Mouse (Mus musculus): Measurements from ENCODE around the gene Gnaq. TPM values are rescaled to one million over a fixed set of nuclear protein-coding genes. Genes with fewer than 3 reads are reported as not detected.
A peak's percentile ranks its signal among the peaks of the same experiment; 100 is the strongest.
"Not testable (repeated sequence)": the region's sequence is repeated elsewhere in the genome, so short reads cannot be mapped to it uniquely, and the experiment has no call there.

Gene Gnaq
- polyA plus RNA-seq, 1 experiment from 2014 or later = 7.0 TPM

DNA sequence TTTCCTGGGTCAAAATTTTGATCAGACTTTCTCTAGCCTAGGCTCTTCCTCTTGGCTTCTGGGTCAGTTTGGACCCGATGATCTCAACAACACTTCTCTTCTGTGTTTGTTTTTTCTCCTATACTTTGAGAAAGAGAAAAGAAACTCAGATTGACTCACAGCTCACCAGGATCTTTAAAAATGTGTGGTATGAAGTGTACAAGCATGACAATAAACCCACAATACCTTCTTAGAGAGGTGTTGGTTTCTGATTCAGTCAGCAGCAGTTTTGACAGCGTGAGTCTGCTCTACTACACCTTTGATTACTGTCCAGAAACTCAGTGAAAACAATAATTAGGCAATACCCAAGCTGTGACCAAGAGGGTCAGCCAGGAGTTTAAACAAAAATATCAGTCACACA, 122.7 kb downstream of the Gnaq start:
- DNase-seq (ENCODE audit: low spot score) = no peak

DNA sequence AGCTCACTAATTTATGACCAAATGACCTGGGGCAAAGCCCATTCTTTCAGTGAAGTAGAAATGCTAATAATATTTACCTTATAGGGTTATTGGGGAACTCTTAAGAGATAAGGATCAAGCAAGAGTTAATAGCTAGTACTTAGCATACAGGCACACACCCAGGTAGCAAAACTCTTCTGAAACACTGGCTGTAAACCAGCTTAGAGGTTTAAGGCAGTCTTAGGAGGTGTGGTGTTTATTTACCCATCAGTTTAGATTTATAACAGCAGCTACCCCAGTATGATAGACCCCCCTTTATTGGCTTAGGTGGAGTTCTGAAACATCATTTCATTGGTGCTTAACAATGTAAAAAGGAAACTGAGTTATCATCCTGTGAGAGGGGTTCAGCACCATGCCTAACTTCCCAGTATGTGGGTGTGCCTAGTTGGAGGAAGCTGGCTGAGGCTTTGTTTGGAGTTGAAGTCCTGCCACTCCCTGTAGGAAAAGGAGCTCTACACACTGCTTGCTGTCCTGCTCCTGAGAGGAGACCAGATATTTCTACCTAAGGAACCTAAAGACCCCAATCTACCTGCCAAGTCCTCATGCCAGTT, 126.2 kb downstream of the Gnaq start:
- no peak for DNase-seq (ENCODE audit: low spot score)

DNA sequence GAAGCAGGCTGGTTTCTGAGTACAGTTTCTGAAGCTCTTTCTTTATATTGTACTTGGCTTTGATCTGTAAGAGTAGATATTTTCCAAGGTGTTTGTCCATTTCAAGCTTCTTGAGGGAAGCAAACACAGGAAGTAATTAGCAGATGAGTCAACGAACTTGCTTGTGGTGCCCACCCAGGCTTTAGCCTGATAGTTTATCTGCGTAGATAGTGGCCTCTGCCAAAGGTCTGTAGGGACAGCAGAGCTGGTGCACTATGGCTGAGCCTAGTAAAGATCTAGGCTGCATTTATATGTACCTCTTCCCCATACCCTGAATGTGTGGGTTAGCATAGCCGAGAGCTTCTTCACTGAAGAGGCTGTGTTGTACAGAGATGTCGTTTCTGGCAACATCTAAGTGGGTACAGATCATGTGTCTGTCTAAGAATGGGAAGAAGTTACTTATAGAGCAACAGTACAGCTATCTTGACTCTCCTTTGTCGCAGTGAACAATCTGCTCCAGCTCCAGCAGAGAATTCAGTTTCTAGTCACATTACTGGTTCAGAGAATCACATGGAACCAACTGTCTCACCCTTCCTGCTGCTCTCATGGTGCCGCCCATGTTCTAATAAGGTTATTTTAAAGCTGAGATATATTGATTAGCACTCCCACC, 127.3 kb downstream of the Gnaq start:
- no peak for DNase-seq (ENCODE audit: low spot score)

DNA sequence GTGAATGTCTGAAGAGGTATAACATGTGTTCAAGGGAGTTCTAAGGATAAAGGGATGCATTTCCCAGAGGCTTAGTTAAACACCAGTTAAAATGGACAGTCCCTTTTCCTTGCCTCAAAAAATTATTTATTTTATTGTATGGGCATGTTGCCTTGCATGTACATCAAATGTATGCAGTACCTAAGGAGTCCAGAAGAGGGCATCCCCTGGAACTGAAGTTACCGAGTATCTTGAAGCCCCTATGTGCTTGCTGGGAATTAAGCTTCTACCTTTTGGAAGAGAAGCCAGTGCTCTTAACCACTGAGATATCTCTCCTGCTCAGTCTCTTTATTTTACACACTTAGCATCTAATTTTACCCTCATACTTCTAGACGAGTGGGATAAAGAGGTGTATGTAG, 127.8 kb downstream of the Gnaq start:
- peak; percentile 39 for DNase-seq (ENCODE audit: low spot score)

DNA sequence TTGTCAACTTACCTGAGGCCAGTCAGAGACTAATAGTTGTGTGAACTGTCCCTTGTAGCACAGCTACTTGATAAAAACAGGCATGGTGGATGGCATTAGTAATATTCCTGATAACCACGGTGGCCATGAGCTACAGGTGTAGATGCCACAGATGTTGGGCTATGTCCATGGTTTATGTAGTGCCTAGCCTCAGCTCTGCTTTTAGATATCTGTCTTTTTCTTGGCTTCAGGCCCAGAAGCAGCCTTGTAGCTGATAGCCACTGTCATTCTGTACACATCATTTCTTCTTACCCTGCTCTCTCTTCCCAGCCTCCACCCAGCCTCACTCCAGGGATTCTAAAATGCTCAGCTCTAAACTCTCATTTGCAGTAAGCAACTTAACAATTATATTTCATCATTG, 128.3 kb downstream of the Gnaq start:
- DNase-seq (ENCODE audit: low spot score) = no peak

DNA sequence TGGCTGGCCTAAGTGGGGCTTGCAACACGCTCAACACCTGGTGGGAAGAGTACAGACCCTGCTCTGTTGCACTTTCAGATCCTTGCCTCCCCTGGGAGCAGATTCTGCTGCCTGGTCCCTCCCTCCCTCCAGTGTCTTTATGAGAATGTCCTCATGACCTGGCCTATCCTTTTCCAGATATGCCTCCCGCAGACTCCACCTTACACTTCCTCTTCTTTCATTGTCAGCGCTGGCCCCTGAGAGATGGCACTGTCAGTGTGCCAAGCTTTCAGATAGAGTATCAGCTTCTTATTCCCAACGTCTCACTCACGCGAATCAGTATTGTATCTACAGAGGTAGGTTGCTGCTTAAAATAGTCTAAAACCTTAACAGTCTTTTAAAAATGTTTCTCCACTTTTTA, 129.0 kb downstream of the Gnaq start:
- DNase-seq (ENCODE audit: low spot score) = no peak

DNA sequence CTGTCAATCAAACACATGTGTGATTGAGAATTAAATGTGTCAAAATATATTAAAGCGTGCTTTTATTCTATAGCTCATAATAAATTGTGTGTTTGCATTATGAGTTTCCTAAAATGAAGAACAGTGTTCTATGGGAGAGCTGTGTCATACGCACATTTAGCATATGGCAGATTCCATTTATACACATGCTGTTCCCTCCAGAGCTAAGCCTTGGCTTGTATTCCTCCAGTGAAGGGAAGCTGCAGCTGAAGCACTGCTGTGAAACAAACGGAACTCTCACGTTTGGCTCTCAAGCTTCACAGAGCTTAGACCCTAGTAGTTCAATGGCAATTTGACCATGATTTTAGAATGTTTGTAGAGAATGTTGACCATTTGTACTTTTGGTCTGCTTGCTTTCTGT, 129.7 kb downstream of the Gnaq start:
- DNase-seq (ENCODE audit: low spot score) = no peak

DNA sequence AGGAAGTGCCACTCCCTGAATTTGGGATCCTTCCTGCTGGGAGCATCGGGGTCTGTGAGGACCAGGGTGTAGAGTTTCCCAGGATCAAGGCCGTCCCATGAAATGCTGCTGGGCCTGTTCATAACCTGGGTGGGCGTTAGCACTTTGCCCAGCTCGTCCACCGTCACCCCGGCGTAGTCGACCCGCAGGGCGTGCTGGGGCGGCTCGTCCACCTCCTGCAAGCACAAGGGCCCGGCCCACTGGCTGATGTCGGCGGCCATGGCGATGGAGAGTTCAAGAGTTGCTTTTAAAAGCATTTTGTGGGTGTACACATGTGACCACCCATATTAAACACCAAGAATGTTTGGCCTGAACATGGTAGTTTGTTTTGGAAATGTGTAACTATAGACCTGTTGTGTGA, 134.7 kb downstream of the Gnaq start:
- not testable (repeated sequence) for DNase-seq (ENCODE audit: low spot score)

DNA sequence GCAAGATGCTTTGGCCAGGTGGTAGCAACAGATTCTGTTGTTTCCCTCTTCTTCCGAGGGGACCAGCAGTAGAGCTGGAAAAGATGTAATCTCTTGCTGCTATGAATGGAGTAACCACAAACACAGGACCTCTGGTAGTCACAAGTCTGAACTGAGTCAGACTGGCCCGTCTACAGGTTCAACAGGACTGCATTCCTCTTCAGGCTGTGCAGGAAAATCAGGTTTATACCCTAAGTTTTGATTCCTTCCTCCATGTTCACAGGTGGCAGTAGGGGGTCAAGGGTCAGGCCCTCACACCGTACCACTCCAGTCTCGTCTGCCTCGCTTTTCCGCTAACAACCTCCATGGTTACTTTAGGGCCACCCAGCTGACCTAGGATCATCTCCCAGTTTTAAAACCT, 137.6 kb downstream of the Gnaq start:
- DNase-seq (ENCODE audit: low spot score) = no peak

DNA sequence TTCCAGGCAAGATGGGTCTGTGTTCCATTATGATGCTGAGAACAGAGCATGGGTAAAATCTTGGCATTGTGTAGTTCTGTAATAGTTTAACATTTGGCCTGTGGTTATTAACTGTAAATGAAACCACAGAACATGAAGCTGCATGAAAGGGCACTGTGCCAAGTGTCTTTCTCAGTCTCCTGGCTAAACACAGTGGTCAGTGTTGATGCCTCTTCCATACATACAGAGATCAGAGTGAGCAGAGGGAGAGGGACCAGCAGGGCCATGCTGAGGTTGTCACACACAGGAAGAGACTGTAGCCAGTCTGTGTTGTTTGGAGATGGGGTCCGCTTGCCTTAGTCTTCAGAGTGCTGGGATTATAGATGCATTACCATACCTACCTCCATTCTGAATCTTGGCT, 138.4 kb downstream of the Gnaq start:
- no peak for DNase-seq (ENCODE audit: low spot score)

DNA sequence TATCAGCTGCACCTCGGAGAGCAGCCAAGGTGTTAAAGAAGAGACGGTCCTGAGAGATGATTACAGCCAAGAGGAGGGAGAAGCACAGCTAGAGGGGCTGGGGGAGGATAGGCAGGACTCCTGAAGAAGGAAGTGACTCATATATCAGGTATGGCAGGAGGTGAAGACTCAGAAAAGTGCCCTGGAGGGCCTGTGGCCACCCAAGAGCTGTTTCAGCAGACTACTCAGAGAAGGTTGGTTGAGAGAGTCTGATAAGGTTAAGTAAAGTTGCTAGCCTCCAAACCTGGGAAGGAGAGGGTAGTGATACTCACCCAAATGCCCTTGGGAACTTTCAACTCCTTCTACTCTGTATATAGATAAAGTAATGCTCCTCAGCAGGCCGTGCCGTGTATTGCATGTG, 140.4 kb downstream of the Gnaq start:
- DNase-seq (ENCODE audit: low spot score) = no peak

DNA sequence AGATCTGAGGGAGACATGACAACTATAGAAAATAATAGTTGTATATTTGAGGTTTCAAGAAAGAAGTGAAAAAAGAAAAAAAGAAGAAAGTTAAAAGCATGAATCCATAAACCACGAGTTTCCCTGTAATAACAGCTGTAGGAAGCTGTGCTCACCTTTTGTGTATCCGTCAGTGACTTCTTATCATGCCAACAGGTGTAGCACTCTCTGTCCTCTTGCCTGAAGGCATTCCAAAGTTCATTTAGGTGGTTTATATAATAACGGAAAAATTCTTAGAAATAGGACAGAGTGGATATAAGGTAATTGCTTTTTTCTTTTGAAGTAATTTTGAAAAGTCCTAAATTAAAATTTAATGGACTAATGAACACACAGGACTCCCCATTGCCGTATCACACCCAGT, 147.6 kb downstream of the Gnaq start:
- DNase-seq (ENCODE audit: low spot score) = no peak

DNA sequence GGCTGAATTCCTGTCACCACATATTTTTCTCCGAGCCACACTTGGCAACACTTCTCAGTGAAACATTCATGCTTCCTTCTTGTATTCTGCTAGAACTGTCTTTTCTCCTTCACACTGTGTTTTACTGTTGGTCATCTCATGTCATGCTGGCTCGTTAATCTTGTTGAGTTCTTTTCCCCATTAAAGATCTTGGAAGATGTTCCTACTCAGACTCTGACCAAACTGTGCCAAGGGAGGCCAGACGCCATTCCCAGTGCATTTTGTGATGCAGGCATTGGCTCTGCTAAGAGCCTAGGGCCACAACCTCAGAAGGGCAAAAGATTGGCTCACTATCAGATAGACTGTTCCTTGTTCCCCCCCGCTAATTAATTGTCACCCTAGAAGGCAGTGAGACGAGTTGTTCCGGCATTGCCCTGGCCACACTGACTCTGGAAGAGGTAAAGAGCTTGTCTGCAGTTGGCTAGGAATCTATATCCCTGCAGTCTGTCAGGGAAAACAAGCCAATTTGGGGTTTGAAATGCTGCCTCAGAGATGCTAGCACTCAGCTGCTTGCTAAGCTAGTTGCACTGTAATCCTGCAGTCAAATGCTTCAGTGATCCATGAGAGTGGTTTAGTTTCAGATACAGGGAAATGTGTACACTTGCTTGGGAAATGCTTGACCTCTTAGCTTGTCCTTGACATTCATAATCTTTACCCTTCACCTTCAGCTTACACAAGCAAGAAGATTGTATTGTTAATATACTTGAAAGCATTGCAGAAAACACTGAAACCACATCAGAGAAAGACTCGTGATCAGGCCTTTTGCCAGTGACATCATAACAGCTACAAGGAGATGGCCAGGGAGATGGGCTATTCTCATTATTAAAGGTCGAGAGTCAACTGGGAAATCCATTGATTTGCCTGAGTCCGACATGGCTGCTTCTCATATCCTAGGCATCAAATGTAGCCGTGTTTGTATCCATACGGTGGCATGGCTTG, 152.7 kb downstream of the Gnaq start:
- no peak for DNase-seq (ENCODE audit: low spot score)

DNA sequence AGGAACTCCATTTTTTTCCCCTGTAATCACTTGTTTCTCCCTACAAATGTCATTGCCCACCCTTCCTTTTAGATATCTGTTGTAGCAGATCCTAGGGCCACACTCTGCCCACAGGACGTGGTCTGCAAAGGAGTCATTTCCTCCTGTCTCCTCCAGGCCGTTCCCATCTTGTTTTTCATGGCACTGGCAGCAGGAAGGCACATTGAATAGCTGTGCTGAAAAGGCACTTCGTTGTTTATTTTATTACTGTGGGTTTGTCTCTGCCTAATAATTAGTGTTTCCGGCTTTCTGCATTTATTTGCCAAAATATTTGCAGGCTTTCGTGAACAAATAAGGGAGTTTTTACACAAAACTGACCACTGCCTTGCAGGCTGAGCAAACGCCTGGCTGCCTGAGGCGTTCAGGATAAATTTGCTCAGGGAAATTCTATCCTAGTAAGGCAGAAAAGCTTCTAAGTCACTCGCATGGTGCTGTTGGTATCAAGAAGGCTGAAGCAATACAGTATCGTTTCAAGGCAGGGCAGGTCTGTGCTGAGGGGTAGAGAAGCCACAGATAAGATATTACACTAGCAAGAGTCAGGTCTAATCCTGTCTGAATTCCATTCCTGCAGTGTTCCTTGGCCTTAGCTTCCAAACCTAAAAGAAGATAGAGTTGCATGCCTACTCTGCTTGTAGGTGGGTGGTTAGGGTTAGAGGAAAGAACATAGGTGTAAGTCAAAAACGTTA, 154.0 kb downstream of the Gnaq start:
- DNase-seq (ENCODE audit: low spot score) = no peak

DNA sequence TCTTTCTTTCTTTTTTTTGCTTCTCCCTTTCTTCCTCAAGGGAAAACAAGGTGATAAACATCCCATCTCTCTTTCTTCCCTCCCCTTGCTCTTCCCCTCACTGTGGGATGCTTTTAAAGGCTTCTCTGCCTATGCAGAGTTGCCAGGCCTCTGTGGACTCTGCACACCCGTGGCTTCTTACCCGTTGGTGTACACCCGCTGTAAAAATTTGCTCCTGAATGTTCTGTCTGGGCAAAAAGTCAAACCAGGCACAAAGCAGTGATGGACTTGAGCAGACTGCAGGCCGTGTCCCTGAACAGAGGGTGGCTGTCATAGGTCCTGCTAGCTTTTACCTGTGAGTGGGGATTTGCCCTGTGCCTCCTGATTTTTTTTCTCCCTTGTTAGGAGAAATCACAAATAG, 154.7 kb downstream of the Gnaq start:
- DNase-seq (ENCODE audit: low spot score) = no peak

DNA sequence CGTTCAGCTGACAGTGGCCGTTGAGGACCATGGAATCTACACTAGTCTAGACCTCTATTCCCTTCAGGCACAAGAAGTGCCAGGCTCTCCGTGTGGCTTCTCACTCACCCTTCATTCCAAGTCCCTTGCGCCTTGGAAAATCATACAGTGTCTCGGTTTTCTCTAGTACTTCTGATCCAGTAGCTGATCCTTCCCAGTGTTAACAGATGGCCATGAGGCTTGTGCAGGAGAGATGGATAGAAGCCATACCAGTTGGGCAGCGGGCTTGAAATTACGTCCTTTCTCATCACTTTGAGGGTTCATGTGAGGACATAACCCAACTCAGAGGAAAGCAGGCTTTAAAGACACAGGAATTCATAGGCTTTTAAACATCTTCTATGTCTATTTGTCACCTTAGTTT, 155.3 kb downstream of the Gnaq start:
- no peak for DNase-seq (ENCODE audit: low spot score)

DNA sequence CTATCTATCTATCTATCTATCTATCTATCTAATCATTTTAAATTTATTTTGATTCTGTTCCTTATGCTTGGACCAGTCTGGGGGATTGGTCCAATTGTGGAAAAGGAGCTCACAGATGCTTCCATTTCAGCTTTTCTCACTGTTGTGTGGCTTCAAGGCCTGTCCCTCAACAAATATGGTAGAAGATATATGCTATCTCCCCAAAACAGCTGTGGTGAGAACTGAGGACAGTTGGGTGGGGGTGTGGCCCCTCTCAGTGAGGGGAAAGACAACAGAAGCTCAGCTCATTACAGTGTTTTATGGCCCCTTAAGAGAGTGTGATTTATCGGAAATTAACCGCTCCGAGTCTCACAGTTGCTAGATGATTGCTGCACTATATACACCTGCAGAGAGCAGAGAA, 158.5 kb downstream of the Gnaq start:
- no peak for DNase-seq (ENCODE audit: low spot score)

DNA sequence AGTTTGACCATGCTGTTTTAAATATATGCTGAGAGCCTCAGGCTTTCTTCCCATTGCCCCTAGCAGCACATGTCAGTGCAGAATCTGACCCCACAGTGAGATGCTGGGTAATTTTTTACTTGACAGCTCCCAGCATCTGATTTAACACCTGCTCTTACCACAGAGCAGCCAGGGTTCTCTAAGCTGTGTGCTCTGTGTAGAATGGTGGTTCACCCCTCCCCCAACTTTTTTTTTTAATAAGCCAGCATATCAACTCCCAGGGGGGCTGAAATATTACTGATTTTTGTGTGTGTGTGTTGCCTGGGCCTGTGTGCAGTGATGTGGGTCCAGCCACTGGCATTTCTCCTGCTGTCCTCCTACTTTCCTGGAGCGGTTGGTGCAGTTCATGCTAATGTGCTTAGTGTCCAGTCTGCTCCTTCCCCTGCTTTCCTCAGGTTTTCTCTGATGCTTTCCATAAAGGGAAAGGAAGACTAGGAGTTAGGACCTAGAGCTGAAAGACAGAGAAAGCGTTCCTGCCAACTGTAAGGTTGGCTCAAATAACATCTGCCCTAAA, 159.5 kb downstream of the Gnaq start:
- peak; percentile 11 for DNase-seq (ENCODE audit: low spot score)

DNA sequence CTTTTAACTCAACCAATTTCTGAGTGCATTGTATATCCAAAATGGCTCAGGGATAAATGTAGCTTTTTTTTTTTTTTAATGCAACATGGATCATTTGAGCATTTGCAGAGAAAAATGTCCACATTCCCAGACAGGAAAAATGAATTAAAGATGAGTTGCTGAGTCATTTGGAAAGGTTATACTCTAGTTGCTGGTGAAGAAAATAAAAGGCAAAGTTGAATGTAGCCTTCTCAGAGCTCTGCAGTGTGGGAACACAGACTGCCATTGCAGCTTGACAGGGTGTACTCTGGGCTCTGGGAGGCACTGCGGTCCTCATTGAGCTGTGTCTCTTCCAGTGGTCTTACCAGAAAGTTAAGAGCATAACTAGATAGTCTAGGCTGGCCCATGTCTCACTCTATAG, 160.3 kb downstream of the Gnaq start:
- no peak for DNase-seq (ENCODE audit: low spot score)

DNA sequence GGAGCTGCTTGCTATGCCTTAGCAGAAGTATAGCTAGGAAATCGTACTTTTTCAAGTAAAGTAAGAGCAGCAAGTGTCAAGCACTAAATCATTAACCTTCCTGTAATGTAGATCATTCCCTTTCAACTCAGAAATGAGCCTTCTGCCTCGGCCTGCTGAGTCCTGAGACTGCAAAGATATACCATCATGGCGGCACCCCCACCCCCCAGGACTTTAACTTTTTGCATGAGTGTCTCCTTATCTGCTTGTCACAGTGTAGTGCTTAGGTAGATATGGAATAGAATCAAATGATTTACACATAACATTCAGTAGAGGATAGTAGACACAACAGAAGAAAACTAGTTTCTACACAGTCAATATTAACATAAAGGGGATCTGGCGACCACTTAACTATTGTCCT, 167.8 kb downstream of the Gnaq start:
- no peak for DNase-seq (ENCODE audit: low spot score)

DNA sequence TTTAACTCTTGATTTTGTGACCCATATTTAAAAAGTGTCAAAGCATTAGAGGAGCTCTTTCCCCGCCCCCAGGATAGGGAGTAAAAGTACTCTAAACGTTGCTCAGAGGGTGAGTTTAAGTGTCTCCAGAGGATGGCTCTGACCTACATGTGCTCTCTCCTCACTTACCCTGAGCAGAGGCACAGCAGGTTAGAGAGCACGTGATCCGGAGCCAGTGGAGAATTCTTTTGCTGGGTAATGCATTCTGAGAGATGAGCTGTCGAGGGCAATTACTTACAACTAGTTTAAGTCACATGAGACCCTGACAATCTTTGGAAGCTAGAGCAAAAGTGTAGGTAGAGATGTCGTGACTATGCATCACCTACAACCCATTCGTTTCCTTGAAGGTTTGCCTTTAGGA, 168.7 kb downstream of the Gnaq start:
- no peak for DNase-seq (ENCODE audit: low spot score)

DNA sequence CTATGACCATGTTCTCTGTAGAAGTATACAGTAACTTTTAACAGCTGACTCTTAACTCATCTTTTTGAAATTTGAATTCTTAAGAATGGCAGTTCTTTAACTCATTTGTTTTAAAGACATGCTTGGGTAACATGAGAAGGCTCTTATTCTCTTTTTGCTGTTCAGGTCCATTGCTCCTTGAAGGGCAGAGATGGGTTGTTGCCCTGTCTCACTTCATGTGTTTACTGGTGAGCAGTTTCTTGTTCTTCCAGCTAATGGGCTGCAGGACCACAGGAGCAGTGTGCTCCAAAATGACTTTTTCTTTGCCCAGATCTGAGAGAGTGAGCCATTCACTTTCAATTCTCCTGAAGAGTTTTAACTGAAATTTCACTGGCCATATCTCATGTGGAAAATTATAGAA, 176.4 kb downstream of the Gnaq start:
- no peak for DNase-seq (ENCODE audit: low spot score)

Data from thymus, postnatal 0 days (tissue).